In genomic region chr5:123412193-123412592, GRCm38 (mm10) we compare ENCODE assay signal across 21 mouse cellular contexts. TPM values are rescaled to one million over a fixed set of nuclear protein-coding genes. Genes with fewer than 3 reads are reported as not detected.
DNase-seq lines count a peak whose midpoint lies in the region; ATAC-seq and TF ChIP-seq lines count a peak whose summit lies in the region.
"Had no signal": no experiment of that assay in that cellular context is flagged by ENCODE, and none has a peak within 500 bp of the region (broad histone marks: within the 10 kb centered on the region; RNA-seq: fewer than 3 reads in every experiment).

No protein-coding gene starts in this region.

- H3K27me3 ChIP-seq in heart, postnatal 0 days (ENCODE audit: control insufficient read depth, insufficient read depth, low read length) = no peaks in the 10 kb centered on the region
- no peaks in the 10 kb centered on the region for H3K27me3 ChIP-seq in lung, postnatal 0 days (replicated peaks; ENCODE audit: insufficient read depth, low read length)
- H3K27me3 ChIP-seq in small intestine, adult 2 months (ENCODE audit: control insufficient read depth, insufficient read depth, low read length) = no peaks in the 10 kb centered on the region
- H3K27me3 ChIP-seq: embryonic facial prominence, embryonic 13.5 days; forebrain, embryonic 12.5 days; hindbrain, embryonic 15.5 days had no signal

- no peak for TF ChIP-seq CTCF in heart, postnatal 0 days (IDR thresholded peaks at IDR 0.05; ENCODE audit: low read depth)
- no peak for TF ChIP-seq CTCF in lung, postnatal 0 days (IDR thresholded peaks at IDR 0.05)
- TF ChIP-seq CTCF in small intestine, adult 2 months (IDR thresholded peaks at IDR 0.05; ENCODE audit: extremely low read depth, insufficient read length, insufficient replicate concordance, low read depth, low read length) = no peak

- intact Hi-C loops in heart, postnatal 36 days (cut with DNase I) = no loop called here

- no peaks in the 10 kb centered on the region for H3K9me3 ChIP-seq in heart, postnatal 0 days (replicated peaks; ENCODE audit: control insufficient read depth, low read length)
- H3K9me3 ChIP-seq in lung, postnatal 0 days (ENCODE audit: low read length) = no peaks in the 10 kb centered on the region
- H3K9me3 ChIP-seq: embryonic facial prominence, embryonic 13.5 days; forebrain, embryonic 12.5 days; G1E; hindbrain, embryonic 15.5 days had no signal

- 59% methylated on average over 4 of the region's 4 CpGs for WGBS in heart, postnatal 0 days
- 78% methylated on average over 4 of the region's 4 CpGs for WGBS in lung, postnatal 0 days
- WGBS in small intestine, adult 2 months = 14% methylated on average over 4 of the region's 4 CpGs

- peaks cover 6% of the 10 kb centered on the region; the same call in 1 of the 2 replicates for H3K36me3 ChIP-seq in heart, postnatal 0 days (replicated peaks; ENCODE audit: control insufficient read depth, insufficient read depth, low read length)
- H3K36me3 ChIP-seq in lung, postnatal 0 days (ENCODE audit: insufficient read depth, low read length) = no peaks in the 10 kb centered on the region; the same call in 1 of the 2 replicates
- H3K36me3 ChIP-seq in small intestine, adult 2 months (ENCODE audit: control insufficient read depth, insufficient read depth, low read length) = peaks cover 5% of the 10 kb centered on the region; the same call in 1 of the 2 replicates

- no peak overlapping the region for H3K4me2 ChIP-seq in heart, postnatal 0 days (ENCODE audit: low read depth, low read length)
- no peak overlapping the region for H3K4me2 ChIP-seq in lung, postnatal 0 days (replicated peaks; ENCODE audit: low read depth, low read length)
- H3K4me2 ChIP-seq: embryonic facial prominence, embryonic 13.5 days; forebrain, embryonic 12.5 days; hindbrain, embryonic 15.5 days had no signal

- no peak for TF ChIP-seq POLR2A in small intestine, adult 2 months (IDR thresholded peaks at IDR 0.05; ENCODE audit: low read depth, low read length)

- H3K4me3 ChIP-seq in heart, postnatal 0 days (ENCODE audit: low read depth, low read length) = no peak overlapping the region
- no peak overlapping the region for H3K4me3 ChIP-seq in lung, postnatal 0 days (ENCODE audit: low read depth, low read length)
- no peak overlapping the region for H3K4me3 ChIP-seq in small intestine, adult 2 months (ENCODE audit: low read depth, low read length)
- H3K4me3 ChIP-seq: embryonic facial prominence, embryonic 13.5 days; forebrain, embryonic 12.5 days; hindbrain, embryonic 15.5 days had no signal

- TF ChIP-seq EP300 in heart, postnatal 0 days (IDR thresholded peaks at IDR 0.05; ENCODE audit: low read depth) = no peak
- no peak for TF ChIP-seq EP300 in lung, postnatal 0 days (IDR thresholded peaks at IDR 0.05)

- H3K9ac ChIP-seq in heart, postnatal 0 days (replicated peaks; ENCODE audit: low read depth, low read length) = no peak overlapping the region
- no peak overlapping the region for H3K9ac ChIP-seq in lung, postnatal 0 days (replicated peaks; ENCODE audit: low read depth)
- H3K9ac ChIP-seq: embryonic facial prominence, embryonic 13.5 days; forebrain, embryonic 12.5 days; hindbrain, embryonic 15.5 days had no signal

- peak; percentile 47 for DNase-seq in gastrocnemius, adult 18-20 months (ENCODE audit: low spot score)
- no peak for DNase-seq in gastrocnemius, adult 8-10 months (ENCODE audit: low spot score in 2 of 2)
- DNase-seq in heart, postnatal 0 days (ENCODE audit: low spot score) = no peak
- no peak for DNase-seq in heart, postnatal 36 days
- no peak for DNase-seq in lung, postnatal 0 days (ENCODE audit: low spot score)
- no peak for DNase-seq in lung, postnatal 25 days (ENCODE audit: low spot score)
- no peak for DNase-seq in frontal cortex, postnatal 36 days (ENCODE audit: low spot score in 2 of 2)
- DNase-seq: adrenal gland, adult 8-10 months; adrenal gland, postnatal 36 days; B cell, adult 2 months; cerebellum, adult 11 months; cerebellum, adult 9-11 months; cerebellum, postnatal 36 days; gastrocnemius, postnatal 14 days had no signal

- H3K4me1 ChIP-seq in heart, postnatal 0 days (ENCODE audit: control insufficient read depth, insufficient read depth) = peaks cover 30% of the 10 kb centered on the region
- H3K4me1 ChIP-seq in lung, postnatal 0 days (ENCODE audit: insufficient read depth, low read depth, low read length) = peaks cover 14% of the 10 kb centered on the region; the same call in 1 of the 2 replicates
- peaks cover 16% of the 10 kb centered on the region; the same call in 1 of the 2 replicates for H3K4me1 ChIP-seq in small intestine, adult 2 months (ENCODE audit: control insufficient read depth, insufficient read depth, insufficient read length, low read length)

- no peak for ATAC-seq in heart, postnatal 0 days (ENCODE audit: insufficient read depth, low read depth)
- ATAC-seq in lung, postnatal 0 days = no peak
- ATAC-seq: CD4-positive, CD25-positive, alpha-beta regulatory T cell, adult 4 months; forebrain, embryonic 16.5 days had no signal

- peak overlapping the region; percentile 28; the same call in 1 of the 2 replicates for H3K27ac ChIP-seq in heart, postnatal 0 days (ENCODE audit: low read depth)
- 0 out of 2 replicates have a peak overlapping the region, but pooled peaks have one; percentile 14 for H3K27ac ChIP-seq in lung, postnatal 0 days (ENCODE audit: low read length)
- H3K27ac ChIP-seq in small intestine, adult 2 months (ENCODE audit: insufficient read depth, low read depth, low read length) = peak overlapping the region; percentile 58
- H3K27ac ChIP-seq: embryonic facial prominence, embryonic 13.5 days; forebrain, embryonic 12.5 days; hindbrain, embryonic 15.5 days had no signal

RNA-seq across cellular contexts. Expression of gene Mlxip, which starts 17.6 kb away (rescaled TPM):
- total RNA-seq in gastrocnemius, adult 18-20 months (2021) = 10 to 100 TPM; 59.3 to 63.2 TPM
- total RNA-seq in gastrocnemius, adult 8-10 months (2022) = 10 to 100 TPM; 62.2 to 81.0 (median 63.8) TPM
- total RNA-seq in heart, postnatal 0 days (2014; rRNA removed; ENCODE audit: low replicate concordance) = 12.0 and 13.4 TPM in 2 replicates
- polyA plus RNA-seq in heart, postnatal 0 days (2015; fragmentation: Nextera tagmentation; extraction: Ambion mirVana) = 5.9 and 7.3 TPM in 2 replicates
- total RNA-seq in heart, postnatal 36 days (2021) = 10 to 100 TPM; 30.4 to 31.8 TPM
- 11.2 and 11.5 TPM in 2 replicates for polyA plus RNA-seq in lung, postnatal 0 days (2015; fragmentation: Nextera tagmentation; extraction: Ambion mirVana)
- polyA plus RNA-seq in small intestine, adult 2 months (2012; rRNA removed) = 25.3 and 39.7 TPM in 2 replicates
